17 mouse cellular contexts compared by ENCODE assay signal in the genomic region with DNA sequence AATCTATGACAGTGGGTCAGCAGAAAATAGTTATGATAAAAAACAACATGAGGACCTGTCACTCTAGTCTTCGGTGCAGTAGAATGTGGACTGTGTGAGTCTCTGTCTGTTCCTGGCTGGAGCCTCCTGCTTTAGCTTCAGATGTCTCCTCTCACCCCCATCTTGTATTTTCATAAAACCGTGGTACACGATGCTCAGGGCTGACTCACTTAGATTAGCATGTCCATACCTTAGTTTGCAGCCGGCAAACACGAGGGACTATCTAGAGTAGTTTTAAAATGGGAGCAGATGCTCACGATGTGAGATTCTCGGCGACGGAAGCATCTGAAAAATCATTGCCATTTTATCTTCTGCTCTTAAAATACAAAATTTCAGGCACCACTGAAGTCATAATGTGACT. TPM values are rescaled to one million over a fixed set of nuclear protein-coding genes. Genes with fewer than 3 reads are reported as not detected.
A peak's percentile ranks its signal among the peaks of the same experiment; 100 is the strongest.
DNase-seq lines count a peak whose midpoint lies in the region; TF ChIP-seq lines count a peak whose summit lies in the region.
"Had no signal": no experiment of that assay in that cellular context is flagged by ENCODE, and none has a peak within 500 bp of the region (broad histone marks: within the 10 kb centered on the region; RNA-seq: fewer than 3 reads in every experiment).

No protein-coding gene starts in this region.

- peaks cover 4% of the 10 kb centered on the region for H3K4me1 ChIP-seq in cortical plate, adult 2 months (ENCODE audit: control insufficient read depth, insufficient read depth, low read length)
- H3K4me1 ChIP-seq: embryonic facial prominence, embryonic 12.5 days; limb, embryonic 13.5 days; liver, embryonic 13.5 days had no signal

- H3K4me3 ChIP-seq in cortical plate, adult 2 months (ENCODE audit: insufficient read depth, low read length): no peak overlapping the region
- H3K4me3 ChIP-seq: embryonic facial prominence, embryonic 12.5 days; erythroblast, embryonic 14.5 days; limb, embryonic 13.5 days; liver, embryonic 13.5 days had no signal

- H3K27ac ChIP-seq in cortical plate, adult 2 months (ENCODE audit: insufficient read depth, low read length): 0 out of 2 replicates have a peak overlapping the region, but pooled peaks have one; percentile 50
- H3K27ac ChIP-seq: embryonic facial prominence, embryonic 12.5 days; kidney, postnatal 0 days; limb, embryonic 13.5 days; liver, embryonic 13.5 days had no signal

- no peak for TF ChIP-seq CTCF in cortical plate, adult 2 months (IDR thresholded peaks at IDR 0.05; ENCODE audit: extremely low read depth, insufficient read depth, low read length)

- DNase-seq in layer of hippocampus, adult 8-10 months (ENCODE audit: low spot score in 2 of 2): peak; percentile 34 to 37
- no peak for DNase-seq in layer of hippocampus, adult 9-10 months (ENCODE audit: low spot score)
- DNase-seq in brain, adult 2 months (ENCODE audit: low read depth, low spot score): peak; percentile 88
- peak; percentile 34 to 62 for DNase-seq in right cerebral cortex, postnatal 10 days (ENCODE audit: low spot score in 2 of 2)
- DNase-seq in ovary, postnatal 10 days (ENCODE audit: low spot score): no peak
- DNase-seq in ovary, adult 18-20 months (ENCODE audit: low spot score): no peak
- DNase-seq: heart, postnatal 10 days; kidney, adult 18-20 months; liver, embryonic 13.5 days; lung, embryonic 14.5 days; lung, postnatal 4 days had no signal

- TF ChIP-seq POLR2A in cortical plate, adult 2 months (IDR thresholded peaks at IDR 0.05; ENCODE audit: extremely low read depth, insufficient read depth, low read length): no peak

RNA-seq across cellular contexts. Expression of a gene that starts 54.5 kb away (rescaled TPM):
- 100 to 1,000 TPM; 205 to 240 (median 219) TPM for total RNA-seq in layer of hippocampus, adult 8-10 months (2022)
- polyA plus RNA-seq in cortical plate, adult 2 months (2012; rRNA removed): 158 and 165 TPM in 2 replicates
- total RNA-seq: granulocyte monocyte progenitor cell, adult 5-6 weeks had no signal
- polyA plus RNA-seq: erythroblast, embryonic 14.5 days had no signal

Comparison
In these comparisons a context has a peak if more than half of its experiments do, and no peak if none do; other contexts are left out.
1. DNase-seq: peak in layer of hippocampus, adult 8-10 months (2 of 2), brain, adult 2 months (single experiment) and right cerebral cortex, postnatal 10 days (2 of 2); none in layer of hippocampus, adult 9-10 months (single experiment), ovary, postnatal 10 days (single experiment) and ovary, adult 18-20 months (single experiment).